In genomic region chr10:5058876-5059275, GRCm38 (mm10) we compare ENCODE assay signal across 22 mouse cellular contexts. TPM values are rescaled to one million over a fixed set of nuclear protein-coding genes. Genes with fewer than 3 reads are reported as not detected.
"Had no signal": no experiment of that assay in that cellular context is flagged by ENCODE, and none has a peak within 500 bp of the region (broad histone marks: within the 10 kb centered on the region; RNA-seq: fewer than 3 reads in every experiment).

No protein-coding gene starts in this region.

- DNase-seq: kidney, postnatal 14 days; left cerebral cortex, postnatal 4 days; lung, adult 18-20 months; lung, postnatal 10 days; lung, postnatal 4 days; right cerebral cortex, postnatal 14 days; thymus, postnatal 36 days had no signal

- H3K36me3 ChIP-seq: midbrain, embryonic 10.5 days had no signal

- H3K4me2 ChIP-seq: kidney, embryonic 15.5 days; limb, embryonic 13.5 days; neural tube, embryonic 13.5 days; stomach, embryonic 15.5 days had no signal

- H3K27ac ChIP-seq: kidney, embryonic 15.5 days; limb, embryonic 13.5 days; liver, embryonic 14.5 days; midbrain, embryonic 10.5 days; neural tube, embryonic 13.5 days; stomach, embryonic 15.5 days had no signal

- H3K4me3 ChIP-seq: kidney, embryonic 15.5 days; limb, embryonic 13.5 days; midbrain, embryonic 10.5 days; neural tube, embryonic 13.5 days; stomach, embryonic 15.5 days had no signal

- ATAC-seq: midbrain, embryonic 16.5 days had no signal

- H3K9me3 ChIP-seq: kidney, embryonic 15.5 days; limb, embryonic 13.5 days; midbrain, embryonic 10.5 days; neural tube, embryonic 13.5 days; stomach, embryonic 15.5 days had no signal

- H3K9ac ChIP-seq: kidney, embryonic 15.5 days; limb, embryonic 13.5 days; liver, embryonic 14.5 days; neural tube, embryonic 13.5 days; stomach, embryonic 15.5 days had no signal

- H3K27me3 ChIP-seq: kidney, embryonic 15.5 days; limb, embryonic 13.5 days; neural tube, embryonic 13.5 days; stomach, embryonic 15.5 days had no signal

- H3K4me1 ChIP-seq: kidney, embryonic 15.5 days; limb, embryonic 13.5 days; stomach, embryonic 15.5 days had no signal

RNA-seq across cellular contexts. Expression of gene Gm10097, which starts 10.1 kb away (rescaled TPM):
- total RNA-seq: layer of hippocampus, adult 8-10 months; layer of hippocampus, postnatal 14 days; left cerebral cortex, adult 18-20 months; left cerebral cortex, postnatal 10 days; left cerebral cortex, postnatal 4 days; liver, adult 2 months had no signal
- polyA plus RNA-seq: large intestine, adult 2 months; liver, adult 2 months; midbrain, embryonic 10.5 days; spleen, adult 2 months; testis, adult 2 months had no signal
